Mouse (Mus musculus) liver, embryonic 16.5 days (tissue): ENCODE results near the gene Emilin2. TPM values are rescaled to one million over a fixed set of nuclear protein-coding genes. Genes with fewer than 3 reads are reported as not detected.

Experiments used
- ATAC-seq: fragments of 200-750 bp; cut with Nextera tagmentation; 2 replicates; pipeline ENCODE4 v1.8.0; 2017; ENCODE audit warnings: low read depth, mild to moderate bottlenecking, moderate number of reproducible peaks, moderate library complexity
- H3K27ac ChIP-seq: fragments of 300-500 bp; sonication (generic); 2 replicates; pipeline ENCODE4 v1.5.1; 2014; ENCODE audit warnings: mild to moderate bottlenecking, low read length
- H3K27me3 ChIP-seq: fragments of 300-500 bp; sonication (generic); 2 replicates; pipeline ENCODE4 v1.6.1; 2014; ENCODE audit warnings: low read depth, low read length, mixed read lengths; ENCODE audit not compliant: control insufficient read depth, insufficient read depth
- H3K36me3 ChIP-seq: fragments of 300-500 bp; sonication (generic); 2 replicates; pipeline ENCODE4 v1.6.1; 2014; ENCODE audit warnings: mild to moderate bottlenecking; ENCODE audit not compliant: control insufficient read depth, insufficient read depth
- H3K4me1 ChIP-seq: fragments of 300-500 bp; sonication (generic); 2 replicates; pipeline ENCODE4 v1.6.1; 2014; ENCODE audit warnings: low read depth, low read length, mixed read lengths; ENCODE audit not compliant: control insufficient read depth
- H3K4me2 ChIP-seq: fragments of 300-500 bp; sonication (generic); 2 replicates; pipeline ENCODE4 v1.6.1; 2014; ENCODE audit warnings: low read depth, low read length, mixed read lengths
- H3K4me3 ChIP-seq: fragments of 300-500 bp; sonication (generic); 2 replicates; pipeline ENCODE4 v1.5.1; 2014; ENCODE audit warnings: low read depth, mild to moderate bottlenecking, low read length
- H3K9ac ChIP-seq: fragments of 300-500 bp; sonication (generic); 2 replicates; pipeline ENCODE4 v1.6.1; 2014; ENCODE audit warnings: low read depth, low read length
- H3K9me3 ChIP-seq: fragments of 300-500 bp; sonication (generic); replicated peaks from 2 replicates; pipeline ENCODE4 v1.6.1; 2016; ENCODE audit warnings: low read length; ENCODE audit not compliant: control insufficient read depth
- WGBS: fragments of 180-500 bp; shearing (Covaris S2); extraction: QIAGEN DNeasy Blood & Tissue Kit; methylation state at CpG from one replicate; pipeline ENCODE4 v1.1.7; 2014; ENCODE audit not compliant: insufficient replicate concordance; 5-methylcytosine and 5-hydroxymethylcytosine counted together
- polyA plus RNA-seq: library from polyadenylated mRNA; unstranded; fragments of >200 nt; fragmentation: Nextera tagmentation; extraction: Ambion mirVana; gene quantifications from 2 replicates; pipeline ENCODE4 v1.2.1, GENCODE M21; 2015

Emilin2 gene
- polyA plus RNA-seq, 1 experiment from 2014 or later = 20.0 TPM

DNA sequence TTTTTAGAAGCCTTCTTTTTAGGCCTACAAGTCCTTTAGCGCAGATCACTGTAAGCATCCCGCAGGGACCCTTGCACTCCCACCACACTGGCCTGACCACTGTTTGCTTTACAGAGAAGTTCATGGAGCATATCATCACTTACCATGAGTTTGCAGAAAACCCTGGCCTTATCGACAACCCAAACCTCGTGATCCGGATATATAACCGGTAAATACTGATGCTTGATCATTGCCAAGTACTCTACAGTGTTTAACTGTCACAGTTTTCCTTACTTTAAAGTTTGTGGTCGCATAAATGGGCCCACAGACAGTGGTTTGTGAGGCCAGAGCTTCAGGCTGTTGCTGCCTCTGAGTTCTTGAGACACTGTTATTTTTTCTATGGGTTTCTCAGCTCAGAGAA lies 73.3 kb downstream of the Emilin2 start:
- Histone ChIP-seq H3K4me3 (0 out of 2 replicates have a peak overlapping the region, but pooled peaks have one; percentile 5), H3K4me2 (peak overlapping the region; percentile 42), H3K9ac (peak overlapping the region; percentile 46; the same call in 1 of the 2 replicates), H3K27me3 (no peaks in the 10 kb centered on the region), H3K9me3 (no peaks in the 10 kb centered on the region), H3K36me3 (peaks cover 69% of the 10 kb centered on the region), H3K27ac (peak overlapping the region; percentile 87), H3K4me1 (peaks cover 53% of the 10 kb centered on the region)
- peak; percentile 46 for ATAC-seq
- 27% methylated on average over 7 of the region's 7 CpGs for WGBS

DNA sequence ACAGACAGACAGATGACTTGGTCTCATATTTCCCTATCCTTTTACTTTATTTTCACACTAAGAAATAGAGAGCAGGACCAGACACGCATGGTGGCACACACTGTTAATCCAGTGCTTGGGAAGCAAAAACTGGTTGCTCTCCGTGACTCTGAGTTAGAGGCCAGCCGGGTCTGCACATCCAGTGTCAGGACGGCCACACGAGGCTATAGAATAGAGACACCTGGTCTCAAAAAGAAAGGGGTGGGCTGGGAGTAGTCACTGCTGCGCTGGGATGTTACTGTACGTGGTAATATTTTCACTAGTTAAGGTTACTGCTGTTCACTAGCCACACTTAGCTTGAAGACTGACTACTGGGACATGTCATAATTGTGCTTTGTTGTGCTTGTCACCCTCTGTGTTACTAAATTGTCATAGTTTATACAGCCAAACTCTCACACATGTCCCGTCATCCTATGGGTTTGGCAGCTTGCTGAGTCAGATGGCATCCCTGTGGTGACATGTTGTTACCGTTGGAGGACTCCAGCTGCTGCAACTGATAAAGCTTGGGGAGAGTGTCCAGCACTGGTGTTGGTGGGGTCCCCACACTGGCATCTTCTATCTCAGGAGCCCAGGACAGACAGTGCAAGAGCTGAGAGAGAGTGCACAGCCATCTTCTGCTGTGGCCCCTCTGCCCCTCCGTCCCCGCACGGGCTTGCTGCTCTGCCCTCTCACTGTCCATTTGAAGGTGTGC lies 76.4 kb downstream of the Emilin2 start:
- Histone ChIP-seq H3K4me3 (peak overlapping the region; percentile 37), H3K9me3 (no peaks in the 10 kb centered on the region), H3K4me1 (peaks cover 54% of the 10 kb centered on the region), H3K27ac (peak overlapping the region; percentile 97), H3K36me3 (peaks cover 62% of the 10 kb centered on the region), H3K4me2 (peak overlapping the region; percentile 59), H3K27me3 (no peaks in the 10 kb centered on the region), H3K9ac (peak overlapping the region; percentile 61)
- ATAC-seq = peak; percentile 99
- WGBS = 30% methylated on average over 12 of the region's 12 CpGs

DNA sequence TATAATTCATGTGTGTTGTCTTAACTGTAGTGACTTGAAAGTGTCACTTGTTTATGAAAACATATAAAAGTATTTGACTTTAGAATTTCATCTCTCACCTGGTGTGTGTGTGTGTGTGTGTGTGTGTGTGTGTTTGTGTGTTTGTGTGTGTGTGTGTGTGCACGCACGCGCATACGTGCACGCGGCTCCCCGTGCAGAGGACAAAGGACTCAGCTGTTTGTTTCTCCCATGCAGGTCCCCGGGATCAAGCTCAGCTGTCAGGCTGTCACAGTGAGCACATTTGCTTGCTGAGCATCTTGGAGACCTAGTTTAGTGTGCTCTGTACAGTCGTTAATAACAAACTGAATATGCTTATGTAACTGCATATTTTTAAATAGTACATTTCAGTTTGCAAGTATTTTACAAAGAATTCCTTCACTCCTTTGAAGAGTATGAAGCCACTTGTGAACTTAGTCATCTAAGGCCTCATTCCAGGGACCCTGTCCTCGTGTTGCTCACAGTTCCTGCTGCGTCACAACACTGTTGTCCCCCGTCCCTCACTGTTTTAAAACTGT lies 77.7 kb downstream of the Emilin2 start:
- H3K36me3 ChIP-seq = peaks cover 64% of the 10 kb centered on the region
- WGBS = 89% methylated on average over 12 of the region's 12 CpGs
- H3K4me1 ChIP-seq = peaks cover 48% of the 10 kb centered on the region
- no peak overlapping the region for H3K4me3 ChIP-seq
- H3K9me3 ChIP-seq = no peaks in the 10 kb centered on the region
- H3K27me3 ChIP-seq = no peaks in the 10 kb centered on the region
- peak overlapping the region; percentile 78 for H3K27ac ChIP-seq
- H3K4me2 ChIP-seq = no peak overlapping the region
- no peak for ATAC-seq
- H3K9ac ChIP-seq = no peak overlapping the region

DNA sequence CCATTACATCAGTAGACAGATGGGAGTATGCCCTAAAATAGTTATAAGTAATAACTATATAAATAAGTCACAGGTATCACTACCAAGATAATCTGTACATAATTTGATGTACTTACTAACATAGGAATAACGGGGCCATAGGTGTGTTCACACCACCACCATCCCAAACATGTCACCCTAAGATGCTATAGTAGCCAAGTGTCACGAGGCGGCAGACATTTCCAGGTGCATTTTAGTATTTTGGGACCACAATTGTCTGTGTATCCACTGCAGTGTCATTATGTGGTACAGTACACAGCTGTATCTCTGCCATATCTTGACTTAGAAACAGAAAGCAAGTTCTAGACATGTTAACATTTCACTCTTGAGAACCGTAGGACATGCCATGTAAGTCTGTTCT lies 78.6 kb downstream of the Emilin2 start:
- Histone ChIP-seq H3K4me1 (peaks cover 39% of the 10 kb centered on the region), H3K36me3 (peaks cover 58% of the 10 kb centered on the region), H3K4me2 (no peak overlapping the region), H3K9ac (no peak overlapping the region), H3K27ac (peak overlapping the region; percentile 78), H3K9me3 (no peaks in the 10 kb centered on the region), H3K27me3 (no peaks in the 10 kb centered on the region), H3K4me3 (no peak overlapping the region)
- 88% methylated on average over 4 of the region's 4 CpGs for WGBS
- no peak for ATAC-seq

DNA sequence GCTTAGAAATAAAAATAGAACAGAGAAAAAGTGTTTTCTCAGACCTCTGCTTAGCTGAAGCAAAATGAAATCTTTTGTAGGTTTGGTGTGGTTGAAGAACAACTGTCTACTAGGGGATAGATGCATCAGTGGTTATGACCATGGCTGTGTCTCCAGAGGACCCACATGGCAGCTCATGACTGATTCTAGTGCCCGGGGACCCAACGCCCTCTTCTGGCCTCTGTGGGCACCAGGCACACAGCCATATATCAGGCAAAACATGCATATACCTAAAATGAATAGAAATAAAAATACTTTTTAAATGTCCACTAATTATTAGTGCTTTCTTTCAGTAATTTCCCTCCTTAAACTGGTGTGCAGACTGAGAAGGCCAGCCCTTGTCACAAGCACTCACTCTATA lies 79.8 kb downstream of the Emilin2 start:
- H3K9ac ChIP-seq = no peak overlapping the region
- no peak overlapping the region for H3K4me3 ChIP-seq
- 84% methylated on average over 2 of the region's 2 CpGs for WGBS
- no peaks in the 10 kb centered on the region for H3K9me3 ChIP-seq
- no peak for ATAC-seq
- H3K27ac ChIP-seq = no peak overlapping the region
- H3K36me3 ChIP-seq = peaks cover 54% of the 10 kb centered on the region
- H3K4me1 ChIP-seq = peaks cover 27% of the 10 kb centered on the region
- no peak overlapping the region for H3K4me2 ChIP-seq
- H3K27me3 ChIP-seq = no peaks in the 10 kb centered on the region

DNA sequence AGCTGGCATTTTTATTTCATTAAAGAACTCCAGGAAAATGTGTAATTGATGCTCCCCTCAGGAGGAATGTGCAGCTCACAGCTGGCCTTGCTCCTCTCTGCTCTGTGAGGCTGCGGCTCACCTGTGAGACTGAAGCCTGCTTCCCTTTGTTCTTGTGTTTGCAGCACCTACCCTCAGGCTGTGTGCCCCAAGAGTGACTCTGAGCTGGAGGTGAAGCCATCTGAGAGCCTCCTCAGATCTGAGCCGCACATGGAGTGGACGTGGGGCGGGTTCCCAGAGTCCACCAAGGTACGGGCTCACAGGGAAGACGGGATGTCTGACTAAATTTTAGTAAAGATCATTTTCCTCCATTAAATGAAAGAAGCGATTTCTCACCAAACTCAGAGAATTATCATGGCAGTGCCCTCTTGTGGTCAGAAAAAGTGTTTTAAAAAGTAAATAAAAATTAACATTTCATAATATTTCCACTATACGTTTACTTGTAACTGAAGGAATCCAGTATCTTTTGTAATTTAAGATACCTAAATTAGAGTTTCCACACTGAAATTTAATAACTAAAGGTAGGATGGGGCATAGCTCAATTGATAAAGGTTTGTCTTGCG lies 81.6 kb downstream of the Emilin2 start:
- 75% methylated on average over 9 of the region's 9 CpGs for WGBS
- Histone ChIP-seq H3K36me3 (peaks cover 48% of the 10 kb centered on the region), H3K4me3 (no peak overlapping the region), H3K9me3 (no peaks in the 10 kb centered on the region), H3K4me2 (no peak overlapping the region), H3K9ac (no peak overlapping the region), H3K27me3 (no peaks in the 10 kb centered on the region), H3K27ac (peak overlapping the region; percentile 43; the same call in 1 of the 2 replicates), H3K4me1 (peaks cover 14% of the 10 kb centered on the region)
- ATAC-seq = no peak

DNA sequence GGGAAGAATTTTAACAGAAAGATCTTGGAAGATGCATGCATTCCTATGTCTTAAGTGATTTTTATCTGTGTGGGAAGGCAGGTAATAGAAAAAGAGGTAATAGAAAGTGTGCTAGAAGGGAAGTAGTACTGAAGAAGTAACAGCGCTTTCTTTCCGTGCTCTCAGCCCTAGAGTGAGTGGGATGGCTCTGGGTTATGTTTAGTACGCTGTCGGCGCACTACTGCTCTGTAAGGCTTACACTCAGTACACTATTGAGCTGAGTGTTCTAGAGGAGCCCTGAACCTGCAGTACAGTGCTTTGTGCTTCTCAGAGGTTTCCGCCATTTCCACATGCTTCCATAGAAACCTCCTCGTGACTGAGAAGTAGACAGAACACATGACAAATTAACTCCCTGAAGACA lies 83.1 kb downstream of the Emilin2 start:
- no peaks in the 10 kb centered on the region for H3K9me3 ChIP-seq
- H3K27ac ChIP-seq = no peak overlapping the region
- no peak for ATAC-seq
- H3K36me3 ChIP-seq = peaks cover 44% of the 10 kb centered on the region
- no peak overlapping the region for H3K9ac ChIP-seq
- no peaks in the 10 kb centered on the region for H3K27me3 ChIP-seq
- no peak overlapping the region for H3K4me3 ChIP-seq
- WGBS = 87% methylated on average over 7 of the region's 7 CpGs
- no peak overlapping the region for H3K4me2 ChIP-seq
- peaks cover 13% of the 10 kb centered on the region for H3K4me1 ChIP-seq

DNA sequence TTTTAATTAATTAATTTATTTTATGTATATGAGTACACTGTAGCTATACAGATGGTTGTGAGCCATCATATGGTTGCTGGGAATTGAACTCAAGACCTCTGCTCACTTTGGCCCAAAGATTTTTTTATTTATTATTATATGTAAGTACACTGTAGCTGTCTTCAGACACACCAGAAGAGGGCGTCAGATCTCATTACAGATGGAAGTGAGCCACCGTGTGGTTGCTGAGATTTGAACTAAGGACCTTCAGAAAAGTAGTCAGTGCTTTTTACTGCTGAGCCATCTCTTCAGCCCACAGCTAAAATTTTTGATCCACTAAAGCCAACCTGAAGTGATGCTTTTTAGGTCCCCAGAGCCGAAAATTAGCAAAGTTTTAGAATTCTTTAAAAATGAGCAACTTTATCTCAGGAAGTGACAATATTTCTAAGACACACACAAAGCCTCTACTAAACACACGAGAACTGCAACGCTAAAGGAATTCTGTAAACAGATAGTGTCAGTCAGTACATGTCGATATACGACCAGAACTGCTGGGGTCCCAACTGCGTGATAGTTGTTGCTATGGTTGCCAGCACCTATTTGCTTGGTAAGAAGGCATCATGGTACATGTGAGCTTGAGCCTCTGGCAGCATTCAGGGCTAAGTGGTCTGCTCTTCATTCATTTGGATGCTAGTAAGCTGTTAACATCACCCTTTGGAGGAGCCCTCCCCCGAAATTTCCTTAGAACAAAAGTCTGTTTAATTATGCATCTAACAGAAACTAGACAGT lies 84.5 kb downstream of the Emilin2 start:
- no peak overlapping the region for H3K4me3 ChIP-seq
- peaks cover 39% of the 10 kb centered on the region for H3K36me3 ChIP-seq
- H3K4me2 ChIP-seq = no peak overlapping the region
- H3K9ac ChIP-seq = no peak overlapping the region
- no peak for ATAC-seq
- peaks cover 15% of the 10 kb centered on the region for H3K4me1 ChIP-seq
- no peaks in the 10 kb centered on the region for H3K27me3 ChIP-seq
- H3K9me3 ChIP-seq = no peaks in the 10 kb centered on the region
- no peak overlapping the region for H3K27ac ChIP-seq
- WGBS = 73% methylated on average over 9 of the region's 9 CpGs
